Mouse (Mus musculus): ENCODE measurements at regions not wholly inside any gene's neighbourhood (a gene's known extent, or its start where the extent isn't known, plus 50 kb on each side); places are given as distances from the start of the nearest gene placed in this dataset.
A peak's percentile ranks its signal among the peaks of the same experiment; 100 is the strongest.

DNA sequence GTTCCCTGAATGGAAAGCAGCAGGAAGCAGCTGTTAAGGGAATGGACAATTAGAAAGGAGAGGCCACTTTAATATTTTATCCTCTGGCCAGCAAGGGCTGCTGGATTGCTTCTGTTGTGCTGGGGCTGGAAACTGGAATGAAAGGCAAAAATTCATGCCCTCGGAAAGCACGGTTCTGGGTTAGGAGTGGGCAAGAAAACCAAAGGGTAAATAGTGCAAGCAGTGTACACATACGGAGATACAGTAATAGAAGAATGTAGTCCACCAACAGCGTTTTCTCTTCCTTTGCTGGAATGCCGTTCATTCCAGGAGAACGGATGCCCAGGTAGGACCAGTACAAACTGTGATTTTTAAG, 50.8 kb upstream of the Zfr start:
- no peak overlapping the region for H3K27ac ChIP-seq (ENCODE audit: low read length)
- H3K9ac ChIP-seq (ENCODE audit: low read depth, low read length) = no peak overlapping the region
- H3K9me3 ChIP-seq (replicated peaks; ENCODE audit: control insufficient read depth, low read length, poor library complexity, severe bottlenecking) = no peaks in the 10 kb centered on the region
- ATAC-seq = peak; percentile 63; the same call in 1 of the 2 replicates
- no peak overlapping the region for H3K4me3 ChIP-seq (ENCODE audit: low read depth, low read length)
- WGBS = 71% methylated on average over 6 of the region's 6 CpGs
- no peaks in the 10 kb centered on the region for H3K36me3 ChIP-seq (ENCODE audit: control insufficient read depth, insufficient read depth, low read length)
- H3K4me2 ChIP-seq (ENCODE audit: low read length) = no peak overlapping the region
- H3K4me1 ChIP-seq (ENCODE audit: control insufficient read depth, insufficient read depth, low read length) = no peaks in the 10 kb centered on the region
- H3K27me3 ChIP-seq (ENCODE audit: control insufficient read depth, insufficient read depth, low read depth, low read length) = no peaks in the 10 kb centered on the region

DNA sequence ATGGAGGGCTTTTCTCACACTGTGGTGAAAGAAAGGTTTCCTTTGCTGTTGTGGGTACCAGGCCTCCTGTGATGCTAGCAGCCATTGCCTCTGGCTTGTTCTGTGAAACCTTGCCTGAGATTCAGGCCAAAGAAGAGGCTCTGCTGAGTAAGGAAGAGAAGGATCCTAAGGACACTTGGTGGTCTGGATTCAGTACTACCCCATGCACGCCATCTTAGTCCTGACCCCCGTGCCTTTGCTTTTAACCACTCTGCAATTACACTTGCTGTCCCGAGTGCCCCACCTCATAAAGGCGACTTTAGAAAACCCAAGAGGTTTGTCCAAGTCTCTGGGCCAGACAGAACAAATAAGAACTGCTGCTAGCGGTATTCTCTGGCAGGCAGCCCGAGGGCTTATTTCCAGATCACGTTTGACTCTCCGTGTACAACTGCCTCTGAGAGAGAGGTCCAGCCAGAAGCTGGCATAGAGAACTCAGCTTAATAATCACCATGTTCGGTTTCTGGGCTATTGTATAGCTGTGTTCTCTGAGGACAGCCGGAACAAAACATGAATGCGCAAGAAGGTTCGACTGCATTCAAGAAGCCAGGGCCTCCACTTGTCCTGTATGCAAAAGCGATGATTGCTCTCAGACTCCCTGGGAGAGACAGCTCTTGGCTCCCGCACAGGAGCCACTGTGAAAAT, 51.3 kb upstream of the Zfr start:
- H3K9me3 ChIP-seq (replicated peaks; ENCODE audit: control insufficient read depth, low read length, poor library complexity, severe bottlenecking) = no peaks in the 10 kb centered on the region
- no peak overlapping the region; the same call in 1 of the 2 replicates for H3K27ac ChIP-seq (ENCODE audit: low read length)
- ATAC-seq = peak; percentile 86
- no peaks in the 10 kb centered on the region for H3K27me3 ChIP-seq (ENCODE audit: control insufficient read depth, insufficient read depth, low read depth, low read length)
- no peak overlapping the region for H3K9ac ChIP-seq (ENCODE audit: low read depth, low read length)
- H3K4me3 ChIP-seq (ENCODE audit: low read depth, low read length) = no peak overlapping the region
- WGBS = 25% methylated on average over 14 of the region's 14 CpGs
- H3K36me3 ChIP-seq (ENCODE audit: control insufficient read depth, insufficient read depth, low read length) = no peaks in the 10 kb centered on the region
- no peak overlapping the region for H3K4me2 ChIP-seq (ENCODE audit: low read length)
- no peaks in the 10 kb centered on the region for H3K4me1 ChIP-seq (ENCODE audit: control insufficient read depth, insufficient read depth, low read length)

DNA sequence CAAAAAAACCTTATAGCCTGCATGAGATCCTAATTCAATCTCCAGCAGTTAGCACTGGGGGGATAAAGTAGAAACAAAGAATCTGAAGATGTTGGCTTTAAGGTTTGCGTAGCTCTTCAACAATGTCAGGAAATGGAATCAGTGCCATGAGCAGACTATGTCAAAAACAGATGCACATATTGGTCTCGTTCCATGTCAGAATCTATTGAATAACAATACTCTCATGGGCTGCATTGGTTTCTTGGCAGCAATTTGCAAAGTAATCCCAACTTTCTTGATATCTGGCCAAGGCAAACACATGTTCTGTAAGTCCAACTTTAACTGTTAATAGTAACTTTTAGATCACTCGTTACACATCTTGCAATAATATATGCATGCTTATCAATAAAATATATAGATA, 58.1 kb upstream of the Sub1 start:
- Histone ChIP-seq H3K4me2 (ENCODE audit: low read length) (no peak overlapping the region), H3K27ac (ENCODE audit: low read length) (no peak overlapping the region), H3K4me1 (ENCODE audit: control insufficient read depth, insufficient read depth, low read length) (no peaks in the 10 kb centered on the region), H3K9ac (ENCODE audit: low read depth, low read length) (no peak overlapping the region), H3K4me3 (ENCODE audit: low read depth, low read length) (no peak overlapping the region), H3K36me3 (ENCODE audit: control insufficient read depth, insufficient read depth, low read length) (no peaks in the 10 kb centered on the region), H3K9me3 (replicated peaks; ENCODE audit: control insufficient read depth, low read length, poor library complexity, severe bottlenecking) (no peaks in the 10 kb centered on the region), H3K27me3 (ENCODE audit: control insufficient read depth, insufficient read depth, low read depth, low read length) (no peaks in the 10 kb centered on the region)
- WGBS = 90% methylated on average over 3 of the region's 3 CpGs
- no peak for ATAC-seq

DNA sequence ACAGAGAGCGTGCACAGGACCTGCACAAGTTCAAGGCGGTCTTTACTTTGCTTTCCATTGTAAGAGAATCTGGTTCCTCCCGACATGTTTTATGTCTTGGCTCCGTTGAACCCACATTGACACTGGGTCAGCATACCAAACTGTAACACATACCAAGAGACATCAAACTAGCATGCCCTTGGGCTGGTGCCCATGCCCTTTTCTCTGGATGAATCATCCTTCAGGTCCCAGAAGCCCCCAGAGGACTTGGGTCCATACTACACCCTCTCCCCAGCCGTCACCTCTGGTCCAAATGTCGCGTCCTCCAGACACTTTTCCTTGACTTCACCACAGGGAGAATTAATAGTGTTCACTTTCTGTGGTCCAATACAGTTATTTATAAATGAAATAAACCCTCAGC, 56.8 kb upstream of the Sub1 start:
- Histone ChIP-seq H3K4me3 (ENCODE audit: low read depth, low read length) (no peak overlapping the region), H3K27me3 (ENCODE audit: control insufficient read depth, insufficient read depth, low read depth, low read length) (no peaks in the 10 kb centered on the region), H3K4me1 (ENCODE audit: control insufficient read depth, insufficient read depth, low read length) (no peaks in the 10 kb centered on the region), H3K4me2 (ENCODE audit: low read length) (no peak overlapping the region), H3K36me3 (ENCODE audit: control insufficient read depth, insufficient read depth, low read length) (no peaks in the 10 kb centered on the region), H3K9ac (ENCODE audit: low read depth, low read length) (no peak overlapping the region), H3K27ac (ENCODE audit: low read length) (no peak overlapping the region), H3K9me3 (replicated peaks; ENCODE audit: control insufficient read depth, low read length, poor library complexity, severe bottlenecking) (no peaks in the 10 kb centered on the region)
- no peak for ATAC-seq
- WGBS = 92% methylated on average over 7 of the region's 7 CpGs

DNA sequence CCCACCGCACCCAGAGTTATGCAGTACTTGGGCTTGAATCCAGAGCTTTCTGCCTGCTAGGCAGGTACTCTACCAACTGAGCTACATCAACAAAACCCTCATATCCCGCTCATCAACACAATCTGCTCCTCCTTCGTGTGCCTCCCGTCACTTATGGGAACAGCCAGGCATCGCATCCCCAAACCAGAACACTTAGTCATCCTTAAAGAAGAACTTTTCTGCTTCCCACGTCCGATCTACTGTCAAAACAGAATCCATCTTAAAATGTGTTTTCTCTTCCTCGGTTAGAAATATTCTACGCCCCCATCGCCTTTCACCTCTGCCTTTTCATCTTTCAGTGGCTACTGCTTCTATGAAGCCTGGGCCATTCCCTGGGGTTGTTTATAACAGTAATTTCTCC, 52.2 kb upstream of the Sub1 start:
- Histone ChIP-seq H3K4me1 (ENCODE audit: control insufficient read depth, insufficient read depth, low read length) (peaks cover 3% of the 10 kb centered on the region; the same call in 1 of the 2 replicates), H3K9me3 (replicated peaks; ENCODE audit: control insufficient read depth, low read length, poor library complexity, severe bottlenecking) (no peaks in the 10 kb centered on the region), H3K9ac (ENCODE audit: low read depth, low read length) (no peak overlapping the region), H3K4me3 (ENCODE audit: low read depth, low read length) (no peak overlapping the region), H3K36me3 (ENCODE audit: control insufficient read depth, insufficient read depth, low read length) (no peaks in the 10 kb centered on the region), H3K4me2 (ENCODE audit: low read length) (no peak overlapping the region), H3K27ac (ENCODE audit: low read length) (no peak overlapping the region), H3K27me3 (ENCODE audit: control insufficient read depth, insufficient read depth, low read depth, low read length) (no peaks in the 10 kb centered on the region)
- no peak for ATAC-seq
- WGBS = 92% methylated on average over 10 of the region's 10 CpGs

DNA sequence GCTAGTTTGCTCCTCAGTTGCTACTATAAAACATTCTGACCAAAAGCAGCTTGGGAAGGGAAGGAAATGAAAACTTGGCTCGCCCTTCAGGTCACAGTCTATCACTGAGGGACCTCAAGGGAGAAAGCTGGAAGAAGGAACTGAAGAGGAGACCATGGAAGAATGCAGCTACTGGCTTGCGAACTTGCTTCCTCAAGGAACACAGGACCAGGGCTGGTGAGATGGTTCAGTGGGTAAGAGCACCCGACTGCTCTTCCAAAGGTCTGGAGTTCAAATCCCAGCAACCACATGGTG, 51.4 kb upstream of the Sub1 start:
- ATAC-seq = no peak
- 95% methylated on average over 3 of the region's 3 CpGs for WGBS
- peaks cover 3% of the 10 kb centered on the region; the same call in 1 of the 2 replicates for H3K4me1 ChIP-seq (ENCODE audit: control insufficient read depth, insufficient read depth, low read length)

DNA sequence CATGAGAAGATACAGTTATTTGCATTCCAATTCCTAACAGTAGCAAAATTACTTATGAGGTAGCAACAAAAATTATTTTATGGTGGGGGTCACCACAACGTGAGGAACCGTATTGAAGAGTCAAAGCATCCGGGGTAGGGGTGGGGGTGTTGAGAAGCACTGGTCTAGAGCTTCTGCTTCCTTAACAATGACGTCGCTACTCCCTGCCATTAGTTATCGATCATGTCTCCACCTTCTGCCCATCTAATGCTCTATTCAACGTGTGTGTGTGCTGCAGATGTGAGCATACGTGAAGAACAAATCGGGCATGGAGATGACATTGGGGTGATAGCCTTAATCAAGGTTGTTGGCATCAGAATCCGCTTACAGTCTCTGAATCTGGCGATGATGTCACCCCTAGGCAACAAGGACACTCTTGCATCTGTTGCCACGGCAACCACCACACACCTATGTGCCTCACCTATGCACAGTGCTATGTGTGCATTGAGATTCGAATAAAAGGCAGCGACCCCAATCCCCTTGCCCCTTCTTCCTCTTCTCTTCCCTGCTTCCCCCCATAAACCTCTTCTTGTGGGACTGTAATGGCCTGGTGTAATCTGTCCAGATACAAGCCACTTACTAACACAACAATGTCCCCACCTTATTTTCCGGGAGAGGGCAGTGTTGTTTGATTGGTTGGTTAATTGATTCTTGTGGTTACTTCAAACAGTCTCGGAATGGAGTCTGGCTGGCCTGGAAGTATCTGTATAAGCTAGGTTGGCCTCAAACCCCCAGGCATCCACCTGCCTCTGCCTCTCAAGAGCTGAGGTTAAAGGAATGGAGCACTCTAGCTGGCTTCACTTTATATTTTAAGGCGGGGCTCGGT, 50.8 kb upstream of the Sub1 start:
- H3K4me2 ChIP-seq (ENCODE audit: low read length) = no peak overlapping the region
- ATAC-seq = peak; percentile 87
- WGBS = 84% methylated on average over 18 of the region's 18 CpGs

More for the DNA sequence above, 51.4 kb upstream of the Sub1 start:
- Histone ChIP-seq H3K9me3 (replicated peaks; ENCODE audit: control insufficient read depth, low read length, poor library complexity, severe bottlenecking) (no peaks in the 10 kb centered on the region), H3K4me2 (ENCODE audit: low read length) (no peak overlapping the region), H3K27me3 (ENCODE audit: control insufficient read depth, insufficient read depth, low read depth, low read length) (no peaks in the 10 kb centered on the region), H3K9ac (ENCODE audit: low read depth, low read length) (no peak overlapping the region), H3K27ac (ENCODE audit: low read length) (no peak overlapping the region), H3K4me3 (ENCODE audit: low read depth, low read length) (no peak overlapping the region), H3K36me3 (ENCODE audit: control insufficient read depth, insufficient read depth, low read length) (no peaks in the 10 kb centered on the region)

More for the DNA sequence above, 50.8 kb upstream of the Sub1 start:
- Histone ChIP-seq H3K9ac (ENCODE audit: low read depth, low read length) (no peak overlapping the region), H3K36me3 (ENCODE audit: control insufficient read depth, insufficient read depth, low read length) (no peaks in the 10 kb centered on the region), H3K27ac (ENCODE audit: low read length) (no peak overlapping the region), H3K4me3 (ENCODE audit: low read depth, low read length) (no peak overlapping the region), H3K4me1 (ENCODE audit: control insufficient read depth, insufficient read depth, low read length) (peaks cover 3% of the 10 kb centered on the region; the same call in 1 of the 2 replicates), H3K9me3 (replicated peaks; ENCODE audit: control insufficient read depth, low read length, poor library complexity, severe bottlenecking) (no peaks in the 10 kb centered on the region), H3K27me3 (ENCODE audit: control insufficient read depth, insufficient read depth, low read depth, low read length) (no peaks in the 10 kb centered on the region)

All from midbrain, embryonic 16.5 days (tissue).